Mouse (Mus musculus) neutrophil, adult 83 days (primary cell): ENCODE results near the gene 1600014C10Rik. TPM values are rescaled to one million over a fixed set of nuclear protein-coding genes. Genes with fewer than 3 reads are reported as not detected.

Experiments
- total RNA-seq, 2 experiments: library from RNA; stranded (reverse); gene quantifications; one replicate each; pipeline ENCODE4 v1.2.4; 2023

Gene 1600014C10Rik
- 10 to 100 TPM; 53.4 to 57.6 TPM for total RNA-seq

DNA sequence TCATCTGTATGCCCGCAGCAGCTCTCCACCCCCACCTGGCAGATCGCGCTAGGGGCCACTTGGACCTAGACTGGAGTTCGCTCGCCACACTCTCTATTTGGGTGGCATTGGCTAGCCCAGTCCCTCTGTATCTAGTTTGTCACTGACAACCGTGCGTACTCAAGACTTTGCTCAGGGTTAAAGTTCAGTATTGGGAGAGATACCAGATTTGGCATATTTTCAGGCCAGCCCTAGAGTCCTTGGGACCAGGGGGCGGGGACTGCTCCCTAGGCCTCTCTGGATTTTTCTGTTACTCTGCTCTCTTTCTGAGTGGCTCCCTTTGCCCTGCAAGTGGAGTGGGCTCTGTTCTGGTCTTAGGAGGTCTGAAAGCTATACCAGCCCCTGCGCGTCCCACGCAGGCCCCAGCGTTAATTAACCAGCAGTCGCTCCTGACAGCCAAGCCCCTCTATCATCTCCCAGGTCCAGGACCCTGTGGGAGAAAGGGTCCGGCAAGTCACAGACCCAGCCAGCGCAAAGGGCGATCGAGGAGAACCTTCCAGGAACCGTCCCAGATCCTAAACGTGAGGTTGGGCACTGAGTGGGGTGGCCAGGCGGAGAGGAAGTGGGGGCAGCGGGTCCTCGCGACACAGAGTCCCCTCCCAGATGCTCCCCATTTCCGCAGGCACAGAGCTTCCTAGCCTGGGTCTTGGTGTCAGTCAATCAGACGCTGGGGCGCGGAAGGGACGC is at the start of gene 1600014C10Rik:
TSS of gene 1600014C10Rik (plus strand) at position 256 of the 726 bp plus-strand sequence.

DNA sequence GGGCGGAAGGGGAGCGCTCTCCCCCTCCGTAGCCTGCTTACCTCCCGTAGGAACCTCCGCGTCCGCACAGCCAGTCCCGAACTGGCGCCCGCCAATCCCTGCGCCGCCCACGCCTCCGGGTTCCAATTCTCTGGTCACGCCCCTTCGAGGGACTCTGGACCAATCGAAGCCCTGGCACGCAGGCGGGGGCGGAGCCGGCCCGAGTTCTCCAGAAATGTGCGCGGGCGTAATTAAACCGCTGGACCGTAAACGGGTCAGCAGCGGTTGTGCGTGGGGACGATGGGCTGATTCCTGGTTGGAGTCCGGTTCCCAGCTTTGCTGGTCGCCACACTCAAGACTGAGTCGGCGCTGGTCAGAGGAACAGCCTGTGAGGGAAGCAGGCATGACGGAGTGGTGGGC is 44.9 kb downstream of the 1600014C10Rik start, which contains the start of gene Plekhf1:
TSS of gene Plekhf1 (minus strand) at position 117 of the 399 bp plus-strand sequence.

Other genes starting within 250 kb of the 1600014C10Rik start
- gene Uri1, start 159.7 kb upstream of the 1600014C10Rik start, total RNA-seq = 10 to 100 TPM; 12.5 to 14.0 TPM
- gene Ccne1, start 75.7 kb upstream of the 1600014C10Rik start, total RNA-seq = 10 to 100 TPM; 23.0 to 27.2 TPM
- under 1 TPM; 0.50 to 0.53 TPM for gene Plekhf1, start 44.8 kb downstream of the 1600014C10Rik start, total RNA-seq
- gene Pop4, start 88.2 kb downstream of the 1600014C10Rik start, total RNA-seq = 10 to 100 TPM; 22.9 to 29.1 TPM